Mouse (Mus musculus) heart, postnatal 10 days (tissue): ENCODE results near the gene Nedd9. TPM values are rescaled to one million over a fixed set of nuclear protein-coding genes. Genes with fewer than 3 reads are reported as not detected.
A peak's percentile ranks its signal among the peaks of the same experiment; 100 is the strongest.

Experiments used
- DNase-seq, 2 experiments: peaks; one replicate each; pipeline ENCODE4 v3.0.0; 2021
- intact Hi-C: fragments of 180-260 bp; cut with DNase I; formaldehyde crosslinking; loops from one replicate; pipeline ENCODE4 v1.15.1; 2025
- total RNA-seq, 2 experiments: library from RNA; stranded (reverse); gene quantifications; 2 replicates each; pipeline ENCODE4 v1.2.3; 2021

Nedd9 gene
- 10 to 100 TPM; 38.5 to 40.9 TPM for total RNA-seq

GRCm38 (mm10) chr13:41486606-41487408 is at the start of gene Nedd9:
Nedd9 (minus strand) TSS chr13:41487362.
- peak; percentile 59 to 61 for DNase-seq

DNA sequence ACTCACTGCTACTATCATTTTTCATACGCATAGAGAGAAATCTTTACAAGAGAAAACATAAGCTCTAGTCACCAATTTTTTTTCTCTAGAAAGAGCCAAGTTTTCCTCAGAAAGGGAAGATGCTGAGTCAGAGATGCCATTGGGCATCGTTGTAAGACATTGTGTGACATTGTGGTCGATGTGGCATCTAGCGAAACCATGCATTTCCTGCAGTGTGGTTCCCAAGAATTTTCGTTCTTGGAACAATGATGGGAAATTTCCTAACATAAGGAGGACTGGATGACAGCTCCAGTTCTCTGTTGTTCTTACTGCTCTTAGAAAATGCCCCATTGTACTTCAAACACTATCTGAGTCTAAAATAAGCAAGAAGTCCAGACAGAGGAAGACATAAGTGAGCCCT is 45.5 kb upstream of the Nedd9 start:
- intact Hi-C loops: no loop called here
- no peak for DNase-seq

More at GRCm38 (mm10) chr13:41486606-41487408, at the start of gene Nedd9:
- intact Hi-C loops: no loop called here

- intact Hi-C loops: no loop called here
- no peak for DNase-seq
Observed at GRCm38 (mm10) chr13:41530326-41530725, 43.2 kb upstream of the Nedd9 start.

GRCm38 (mm10) chr13:41524208-41524607 is 37.0 kb upstream of the Nedd9 start:
- no peak for DNase-seq
- intact Hi-C loops: no loop called here

DNA sequence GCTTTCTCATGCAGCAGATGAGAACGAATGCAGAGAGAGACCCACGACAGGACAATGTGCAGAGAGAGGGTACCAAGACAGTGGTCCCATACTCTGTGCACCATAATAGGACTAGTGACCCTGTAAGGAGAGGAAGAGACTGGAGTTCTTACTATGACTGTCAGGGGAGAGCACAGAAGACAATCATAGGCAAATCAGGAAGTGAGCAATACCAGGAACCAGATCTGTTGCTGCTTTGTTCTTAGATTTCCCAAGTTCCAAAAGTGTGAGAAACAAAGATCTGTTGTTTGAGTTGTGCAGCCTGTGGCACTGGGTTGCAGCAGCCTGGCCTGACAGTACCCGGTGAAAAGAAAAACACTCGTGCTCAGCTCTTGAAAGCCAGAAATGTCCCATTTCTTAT is 34.1 kb upstream of the Nedd9 start:
- intact Hi-C loops: no loop called here
- DNase-seq: no peak

DNA sequence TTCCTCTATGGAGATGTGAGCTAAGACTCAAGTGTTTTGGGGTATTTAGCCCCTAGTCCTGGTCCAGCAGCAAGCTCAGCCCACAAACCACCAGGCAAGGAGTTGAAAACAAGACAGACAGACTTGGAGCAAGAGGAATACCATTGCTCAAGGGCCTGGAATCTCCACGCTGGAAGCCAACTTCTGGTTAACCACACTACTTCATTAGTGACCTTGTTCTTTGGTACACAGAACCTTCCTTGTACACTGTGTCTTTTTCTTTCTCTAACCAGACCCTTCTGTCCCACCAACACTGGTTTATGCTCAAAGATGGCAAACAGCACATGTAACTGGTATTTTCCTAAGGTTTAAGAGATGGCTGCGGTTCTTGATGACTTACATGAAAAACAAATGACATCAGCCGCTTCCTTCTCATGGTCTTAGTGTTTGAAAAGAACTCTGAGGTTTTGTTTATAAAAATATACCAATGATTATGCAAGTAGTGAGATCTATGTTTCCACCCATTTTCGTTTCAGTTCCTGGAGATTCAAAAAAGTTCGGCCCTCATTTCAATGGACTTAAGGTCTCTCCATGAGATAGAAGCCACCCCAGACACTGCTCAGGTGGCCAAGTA is 33.5 kb upstream of the Nedd9 start:
- intact Hi-C loops: no loop called here
- DNase-seq: no peak

DNA sequence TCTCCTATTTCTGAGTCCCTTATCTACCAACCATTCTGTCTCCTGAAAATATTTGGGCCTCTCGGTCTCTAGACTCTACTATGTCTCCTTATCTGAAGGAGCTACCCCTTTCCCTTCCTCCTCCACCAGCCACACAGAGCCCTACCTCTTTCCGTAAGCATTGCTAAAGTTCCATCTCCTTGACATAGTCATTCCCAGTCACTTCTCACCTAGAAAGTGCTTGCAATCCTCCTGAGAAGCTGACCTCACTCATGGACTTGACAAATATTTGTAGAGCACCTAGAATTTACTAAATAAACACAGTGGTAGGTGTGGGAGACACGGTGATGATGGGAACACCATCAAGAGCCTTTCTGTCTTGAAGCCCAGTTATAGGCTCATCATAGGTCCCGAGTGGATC is 32.6 kb upstream of the Nedd9 start:
- intact Hi-C loops: no loop called here
- DNase-seq: no peak

- intact Hi-C loops: no loop called here
- DNase-seq: peak; percentile 26 to 39
Observed at GRCm38 (mm10) chr13:41517193-41517592, 30.0 kb upstream of the Nedd9 start.

GRCm38 (mm10) chr13:41515749-41516148 is 28.6 kb upstream of the Nedd9 start:
- intact Hi-C loops: no loop called here

DNA sequence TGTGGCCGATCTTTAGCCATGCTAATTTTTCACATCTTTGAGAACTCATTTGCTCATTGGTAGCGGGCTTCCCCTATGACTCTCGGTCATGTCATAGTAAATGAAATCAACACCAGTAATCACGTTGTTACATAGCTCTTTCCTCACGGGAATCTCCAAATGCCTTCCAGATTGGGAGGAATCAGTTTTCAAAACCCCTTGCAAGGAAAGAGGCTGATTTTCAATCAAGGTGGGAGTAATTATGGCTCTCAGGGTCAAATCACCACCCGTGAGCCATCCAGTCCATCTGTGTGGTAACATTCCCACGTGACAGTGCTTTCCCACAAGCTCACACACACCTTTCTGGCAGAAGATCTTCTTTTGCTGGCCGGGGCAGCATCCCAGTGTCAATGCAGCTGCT is 27.8 kb upstream of the Nedd9 start:
- DNase-seq: no peak
- intact Hi-C loops: no loop called here

More at GRCm38 (mm10) chr13:41515749-41516148, 28.6 kb upstream of the Nedd9 start:
- no peak for DNase-seq

DNA sequence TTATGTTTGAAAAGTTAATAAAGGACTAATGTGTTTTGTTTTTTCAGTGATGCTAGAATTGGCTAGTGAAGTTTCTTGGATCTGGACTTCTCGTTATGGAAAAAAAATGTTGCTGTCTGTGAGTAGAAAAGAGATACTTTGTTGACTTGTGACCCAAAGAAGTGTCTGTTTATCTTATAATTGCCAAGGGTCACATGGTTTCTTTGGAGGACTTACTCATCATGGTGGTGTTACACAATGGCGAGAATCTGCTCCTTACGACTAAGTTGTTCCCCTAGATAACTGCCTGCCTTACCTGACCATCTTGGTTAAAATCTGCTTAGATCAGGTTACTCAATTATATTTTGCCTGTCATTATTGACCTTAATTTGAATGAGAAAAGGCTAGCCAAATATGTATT is 26.3 kb upstream of the Nedd9 start:
- intact Hi-C loops: no loop called here
- no peak for DNase-seq

DNA sequence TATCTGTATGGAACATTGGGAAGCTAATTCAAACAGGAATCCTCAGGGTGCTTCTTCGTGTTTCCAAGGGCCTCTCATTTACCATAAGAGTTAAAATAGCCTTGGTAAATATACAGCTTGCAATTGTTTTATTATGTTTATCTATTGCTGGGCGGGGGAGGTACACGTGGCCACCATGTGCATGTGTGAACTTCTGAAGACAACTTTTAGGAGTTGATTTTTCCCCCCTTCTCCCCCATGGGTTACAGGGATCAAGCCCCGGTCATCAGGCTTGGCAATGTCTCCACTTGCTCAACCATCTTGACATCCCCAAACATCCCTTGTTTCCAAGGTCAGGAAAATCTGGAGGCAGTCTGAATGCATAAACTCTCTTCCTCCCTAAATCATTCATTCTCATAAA is 25.1 kb upstream of the Nedd9 start:
- no peak for DNase-seq
- intact Hi-C loops: no loop called here

- peak; percentile 54 to 62 for DNase-seq
- intact Hi-C loops: no loop called here
Observed at GRCm38 (mm10) chr13:41510631-41511419, 23.7 kb upstream of the Nedd9 start.

- intact Hi-C loops: no loop called here
- DNase-seq: no peak
Observed at GRCm38 (mm10) chr13:41505594-41505993, 18.4 kb upstream of the Nedd9 start.

GRCm38 (mm10) chr13:41504997-41505396 is 17.8 kb upstream of the Nedd9 start:
- intact Hi-C loops: no loop called here
- no peak for DNase-seq

GRCm38 (mm10) chr13:41504448-41504847 is 17.3 kb upstream of the Nedd9 start:
- no peak for DNase-seq
- intact Hi-C loops: no loop called here

GRCm38 (mm10) chr13:41502917-41503301 is 15.7 kb upstream of the Nedd9 start:
- no peak for DNase-seq
- intact Hi-C loops: no loop called here

DNA sequence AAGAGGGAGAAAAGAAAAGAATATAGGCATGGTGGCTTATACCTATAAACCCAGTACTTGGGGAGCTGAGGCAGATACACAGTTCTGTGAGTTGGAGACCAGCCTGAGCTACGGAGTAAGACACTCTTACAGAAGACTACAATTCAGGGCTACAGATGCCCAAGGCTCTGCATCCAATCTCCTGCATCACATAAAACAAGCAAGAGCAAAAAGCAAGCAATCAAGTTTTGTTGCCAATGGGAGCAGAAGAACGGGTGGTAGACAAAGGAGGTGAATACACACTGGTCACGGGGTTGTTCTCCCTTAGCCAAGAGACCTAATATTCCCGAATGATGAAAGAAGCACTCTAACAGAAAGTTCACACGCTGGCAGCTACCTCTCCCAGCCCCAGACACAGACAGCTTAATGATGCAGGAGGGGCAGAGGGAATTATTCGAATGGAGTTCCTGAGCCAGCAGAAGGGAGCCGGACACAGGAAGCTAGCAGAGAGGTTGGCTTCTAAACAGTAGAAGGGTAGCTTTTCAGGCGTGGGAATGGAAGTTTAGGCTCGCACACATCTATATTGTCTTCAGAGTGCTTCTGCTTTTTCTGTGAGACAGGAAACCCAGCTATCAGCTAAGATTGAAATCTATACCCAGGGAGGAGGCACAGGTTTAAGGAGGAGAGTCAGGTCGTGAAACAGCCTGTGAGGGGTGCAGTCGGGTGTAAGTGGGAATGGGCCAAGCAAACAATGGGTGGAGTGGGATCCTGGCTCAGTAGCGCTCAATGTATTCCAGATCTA is 15.2 kb upstream of the Nedd9 start:
- no peak for DNase-seq
- intact Hi-C loops: no loop called here

GRCm38 (mm10) chr13:41500793-41501192 is 13.6 kb upstream of the Nedd9 start:
- intact Hi-C loops: no loop called here
- no peak for DNase-seq

GRCm38 (mm10) chr13:41498611-41499121 is 11.5 kb upstream of the Nedd9 start:
- intact Hi-C loops: no loop called here
- DNase-seq: no peak
